Mouse (Mus musculus) CD4-positive, CD25-positive, alpha-beta regulatory T cell, adult 4 months (primary cell): ENCODE data around the gene A930018P22Rik. TPM values are rescaled to one million over a fixed set of nuclear protein-coding genes. Genes with fewer than 3 reads are reported as not detected.
A peak's percentile ranks its signal among the peaks of the same experiment; 100 is the strongest.

ENCODE experiments used
- ATAC-seq: one replicate; pipeline ENCODE4 v1.8.0; 2017
- polyA plus RNA-seq, 2 experiments: library from polyadenylated mRNA; unstranded; fragments of 100-300 nt; shearing (Covaris generic); gene quantifications; one replicate each; pipeline ENCODE4 v1.2.1; 2017

Gene A930018P22Rik
- polyA plus RNA-seq, 2 experiments from 2014 or later: not detected

- no peak for ATAC-seq
Observed at GRCm38 (mm10) chr2:104120312-104120711, 2.3 kb upstream of the A930018P22Rik start.

GRCm38 (mm10) chr2:104121681-104122504 is 676 bp upstream of the A930018P22Rik start:
- no peak for ATAC-seq

GRCm38 (mm10) chr2:104123540-104123939 is 971 bp downstream of the A930018P22Rik start:
- ATAC-seq: no peak

GRCm38 (mm10) chr2:104124071-104124470 is 1.5 kb downstream of the A930018P22Rik start:
- no peak for ATAC-seq

GRCm38 (mm10) chr2:104128803-104129531 is 6.4 kb downstream of the A930018P22Rik start:
- no peak for ATAC-seq

GRCm38 (mm10) chr2:104130165-104130564 is 7.6 kb downstream of the A930018P22Rik start:
- no peak for ATAC-seq

- no peak for ATAC-seq
Observed at GRCm38 (mm10) chr2:104130969-104131368, 8.4 kb downstream of the A930018P22Rik start.

- ATAC-seq: no peak
Observed at GRCm38 (mm10) chr2:104132266-104132859, 9.8 kb downstream of the A930018P22Rik start.

GRCm38 (mm10) chr2:104133042-104133810 is 10.7 kb downstream of the A930018P22Rik start:
- ATAC-seq: no peak

- ATAC-seq: peak; percentile 81
Observed at GRCm38 (mm10) chr2:104134150-104135056, 11.8 kb downstream of the A930018P22Rik start.

GRCm38 (mm10) chr2:104135920-104136319 is 13.4 kb downstream of the A930018P22Rik start:
- no peak for ATAC-seq

GRCm38 (mm10) chr2:104142140-104142539 is 19.6 kb downstream of the A930018P22Rik start:
- no peak for ATAC-seq

GRCm38 (mm10) chr2:104144004-104144403 is 21.4 kb downstream of the A930018P22Rik start:
- no peak for ATAC-seq

- peak; percentile 45 for ATAC-seq
Observed at GRCm38 (mm10) chr2:104145983-104146382, 23.4 kb downstream of the A930018P22Rik start.

- no peak for ATAC-seq
Observed at GRCm38 (mm10) chr2:104147910-104148561, 25.5 kb downstream of the A930018P22Rik start.

GRCm38 (mm10) chr2:104150608-104151397 is 28.2 kb downstream of the A930018P22Rik start:
- ATAC-seq: no peak

GRCm38 (mm10) chr2:104153345-104153744 is 30.8 kb downstream of the A930018P22Rik start:
- no peak for ATAC-seq

- ATAC-seq: no peak
Observed at GRCm38 (mm10) chr2:104153876-104154275, 31.3 kb downstream of the A930018P22Rik start.

- no peak for ATAC-seq
Observed at GRCm38 (mm10) chr2:104157831-104158230, 35.3 kb downstream of the A930018P22Rik start.

- no peak for ATAC-seq
Observed at GRCm38 (mm10) chr2:104163418-104163817, 40.8 kb downstream of the A930018P22Rik start.
